Mouse (Mus musculus): ENCODE measurements around the gene Atg7.

Atg7 gene

DNA sequence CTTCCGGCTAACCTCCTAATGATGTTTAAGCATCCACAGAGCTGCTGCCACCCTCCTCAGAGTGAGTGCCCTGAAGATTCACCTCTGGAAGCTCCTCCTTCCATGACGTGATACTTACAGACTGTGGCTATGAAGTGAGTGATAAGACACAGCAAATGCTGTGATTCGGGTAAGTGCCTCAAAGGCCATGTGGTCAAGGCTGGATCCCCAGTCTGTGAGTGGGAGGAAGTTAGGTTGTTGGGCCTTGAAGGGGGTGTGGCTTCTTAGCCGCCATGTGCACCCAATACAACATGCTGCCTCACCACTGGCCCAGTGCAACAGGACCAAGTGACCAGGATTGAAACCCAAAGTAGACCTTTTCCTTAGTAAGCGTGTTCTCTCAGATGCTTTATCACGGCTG lies 261.3 kb downstream of the Atg7 start:
- DNase-seq (ENCODE audit: low spot score in 2 of 2) = no peak

DNA sequence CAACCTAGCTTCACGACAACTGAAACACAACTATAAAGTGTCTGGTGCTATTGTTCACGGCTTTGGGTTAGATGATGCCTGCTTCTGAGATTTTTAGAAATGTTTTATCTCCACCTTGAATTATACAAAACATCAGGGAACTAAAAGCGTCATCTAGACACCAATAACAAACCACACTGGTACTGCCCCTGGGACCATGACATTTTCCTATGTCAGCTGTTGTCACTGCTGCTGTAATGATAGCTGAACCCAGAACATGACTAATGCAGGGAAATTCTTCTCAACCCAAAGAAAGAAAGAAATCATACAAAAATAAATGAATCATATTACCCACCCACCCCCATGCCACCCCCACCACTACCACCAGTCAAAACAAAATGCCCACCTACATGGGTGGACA lies 261.9 kb downstream of the Atg7 start:
- DNase-seq (ENCODE audit: low spot score in 2 of 2) = no peak

DNA sequence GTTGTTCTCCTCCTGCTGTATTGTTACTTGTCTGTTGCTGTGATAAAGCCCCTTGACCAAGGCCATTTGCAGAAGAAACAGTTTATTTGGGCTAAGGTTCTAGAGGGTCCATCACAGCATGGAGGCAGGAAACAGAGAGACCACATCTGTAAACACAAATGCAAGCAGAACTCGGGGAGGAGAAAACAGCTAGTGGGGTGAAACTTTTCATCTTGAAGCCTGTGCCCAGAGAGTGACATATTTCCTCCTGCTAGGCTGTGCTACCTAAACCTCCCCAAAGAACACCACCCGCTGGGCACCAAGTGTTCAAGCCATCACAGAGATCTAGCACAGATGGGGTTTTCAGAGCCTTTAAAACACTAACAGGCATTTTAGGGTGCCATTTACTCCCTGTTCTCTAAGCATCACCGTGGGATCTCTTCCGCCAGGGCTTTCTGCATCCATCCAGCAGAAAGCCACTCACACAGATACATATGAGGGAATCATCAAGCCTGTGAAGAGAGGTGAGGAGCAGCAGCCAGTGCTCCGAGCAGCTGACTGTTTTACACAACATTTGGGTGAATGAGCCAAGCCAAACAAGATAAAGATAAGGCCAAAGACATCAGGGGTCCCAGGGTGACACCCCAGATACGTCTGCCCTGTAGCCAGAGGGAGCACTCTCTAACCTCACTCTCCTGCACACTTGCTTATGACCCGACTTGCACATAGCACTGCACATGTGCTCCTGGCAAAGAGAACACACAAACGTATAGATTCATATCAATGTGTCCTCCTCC lies 262.5 kb downstream of the Atg7 start:
- no peak for DNase-seq (ENCODE audit: low spot score in 2 of 2)

DNA sequence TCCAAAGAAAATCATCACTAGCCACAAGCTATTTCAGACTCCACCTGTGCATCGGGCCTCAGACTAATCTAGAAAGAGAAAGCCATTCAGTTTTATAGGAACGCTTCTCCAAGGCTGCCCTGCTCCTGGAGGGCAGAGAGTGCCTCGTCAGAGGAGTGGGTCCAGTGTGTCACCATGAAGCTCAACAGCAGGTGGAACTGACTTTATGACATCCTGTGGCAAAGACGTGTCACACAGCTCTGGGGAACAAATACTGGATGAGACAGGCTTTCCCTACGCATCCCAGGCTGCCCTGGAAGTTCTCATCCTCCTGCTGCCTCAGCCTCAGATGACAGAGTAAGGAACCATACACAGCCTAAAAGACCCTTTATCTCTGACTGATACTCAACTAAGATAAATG lies 263.3 kb downstream of the Atg7 start:
- no peak for DNase-seq (ENCODE audit: low spot score in 2 of 2)

DNA sequence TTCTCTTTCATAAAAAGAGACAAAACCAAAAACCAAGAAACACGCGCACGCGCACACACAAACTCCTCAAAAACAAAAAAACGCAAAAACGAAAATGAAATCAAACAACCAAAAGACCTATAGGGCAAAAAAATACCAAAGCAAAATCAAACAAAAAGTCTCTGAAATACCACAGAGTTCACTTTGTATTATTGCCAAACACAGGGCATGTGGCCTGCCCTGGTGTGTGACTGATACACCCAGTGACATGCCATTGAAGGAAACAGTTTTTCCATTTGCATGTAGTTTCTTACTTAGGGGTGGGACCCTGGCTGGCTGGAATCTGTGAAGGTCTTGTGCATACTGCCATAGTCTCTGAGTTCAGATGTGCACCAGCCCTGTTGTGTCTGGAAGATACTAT lies 264.6 kb downstream of the Atg7 start:
- no peak for DNase-seq (ENCODE audit: low spot score in 2 of 2)

- no peak for DNase-seq (ENCODE audit: low spot score in 2 of 2)
These were observed 266.9 kb downstream of the Atg7 start for GRCm38 (mm10) chr6:114909801-114910200.
